ENCODE assay signal across 9 mouse cellular contexts in the genomic region with DNA sequence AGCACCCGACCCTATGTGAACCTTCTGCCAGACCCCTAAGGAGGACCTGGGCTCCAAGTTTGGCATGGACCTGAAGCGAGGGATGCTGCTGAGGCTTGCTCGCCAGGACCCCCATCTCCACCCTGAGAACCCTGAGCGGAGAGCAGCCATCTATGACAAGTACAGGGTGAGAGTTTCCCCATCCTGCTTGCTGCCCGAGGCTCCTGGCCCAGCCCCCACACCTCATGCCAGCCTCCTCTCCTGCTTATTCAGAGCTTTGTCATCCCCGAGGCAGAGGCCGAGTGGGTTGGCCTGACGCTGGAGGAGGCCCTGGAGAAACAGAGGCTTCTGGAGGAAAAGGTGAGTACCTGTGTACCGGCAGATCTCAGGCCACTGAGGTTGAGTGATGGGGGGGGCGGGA.
"Had no signal": no experiment of that assay in that cellular context is flagged by ENCODE, and none has a peak within 500 bp of the region (broad histone marks: within the 10 kb centered on the region; RNA-seq: fewer than 3 reads in every experiment).

No protein-coding gene starts in this region.

- H3K27ac ChIP-seq: left cerebral cortex, adult 2 months; stomach, postnatal 0 days had no signal

- ATAC-seq: lung, postnatal 0 days; midbrain, embryonic 16.5 days had no signal

- DNase-seq: kidney, adult 8-10 months; kidney, postnatal 25 days; lung, adult 2 months; lung, postnatal 36 days; thymus, postnatal 4 days had no signal
